Comparison of ENCODE assay signal across 8 mouse cellular contexts in genomic region chr9:95442321-95442731, GRCm38 (mm10). TPM values are rescaled to one million over a fixed set of nuclear protein-coding genes. Genes with fewer than 3 reads are reported as not detected.
DNase-seq lines count a peak whose midpoint lies in the region; ATAC-seq and TF ChIP-seq lines count a peak whose summit lies in the region.

No protein-coding gene starts in this region.

- TF ChIP-seq POLR2A in cortical plate, adult 2 months (IDR thresholded peaks at IDR 0.05; ENCODE audit: extremely low read depth, insufficient read depth, low read length), result no peak

- ATAC-seq in heart, embryonic 16.5 days (replicated peaks; ENCODE audit: extremely low read depth, insufficient read depth, low FRiP score), result peak; percentile 60; the same call in 1 of the 2 replicates
- ATAC-seq in neural tube, embryonic 14.5 days (ENCODE audit: low read depth), result peak; percentile 80
- ATAC-seq in megakaryocyte progenitor cell, adult 5-6 weeks (replicated peaks; ENCODE audit: poor library complexity), result no peak

- 0 out of 2 replicates have a peak, but pooled peaks cover 4% of the 10 kb centered on the region for H3K9me3 ChIP-seq in heart, embryonic 16.5 days (replicated peaks; ENCODE audit: control insufficient read depth, low read length)
- no peaks in the 10 kb centered on the region for H3K9me3 ChIP-seq in neural tube, embryonic 14.5 days (ENCODE audit: control insufficient read depth, low read length)

- peak overlapping the region; percentile 14; the same call in 1 of the 2 replicates for H3K4me3 ChIP-seq in cortical plate, adult 2 months (ENCODE audit: insufficient read depth, low read length)
- H3K4me3 ChIP-seq in heart, embryonic 16.5 days (ENCODE audit: low read length), result peak overlapping the region; percentile 40
- no peak overlapping the region for H3K4me3 ChIP-seq in neural tube, embryonic 14.5 days (ENCODE audit: low read depth, low read length)

- TF ChIP-seq CTCF in cortical plate, adult 2 months (IDR thresholded peaks at IDR 0.05; ENCODE audit: extremely low read depth, insufficient read depth, low read length), result 0 out of 2 replicates have a peak, but pooled peaks have one; percentile 15

- no peaks in the 10 kb centered on the region for H3K4me1 ChIP-seq in cortical plate, adult 2 months (ENCODE audit: control insufficient read depth, insufficient read depth, low read length)
- H3K4me1 ChIP-seq in heart, embryonic 16.5 days (ENCODE audit: control insufficient read depth, insufficient read depth, low read length), result 0 out of 2 replicates have a peak, but pooled peaks cover 5% of the 10 kb centered on the region
- H3K4me1 ChIP-seq in neural tube, embryonic 14.5 days (ENCODE audit: control insufficient read depth, insufficient read depth, low read length), result no peaks in the 10 kb centered on the region

- no peaks in the 10 kb centered on the region for H3K36me3 ChIP-seq in heart, embryonic 16.5 days (ENCODE audit: control insufficient read depth, insufficient read depth)
- no peaks in the 10 kb centered on the region for H3K36me3 ChIP-seq in neural tube, embryonic 14.5 days (ENCODE audit: control insufficient read depth, insufficient read depth, low read length)

- H3K4me2 ChIP-seq in heart, embryonic 16.5 days (ENCODE audit: low read depth, low read length), result peak overlapping the region; percentile 65
- peak overlapping the region; percentile 37 for H3K4me2 ChIP-seq in neural tube, embryonic 14.5 days (ENCODE audit: low read depth, low read length)

- H3K27ac ChIP-seq in cortical plate, adult 2 months (ENCODE audit: insufficient read depth, low read length), result no peak overlapping the region
- no peak overlapping the region for H3K27ac ChIP-seq in heart, embryonic 16.5 days (ENCODE audit: low read length)
- no peak overlapping the region for H3K27ac ChIP-seq in neural tube, embryonic 14.5 days (ENCODE audit: low read depth, low read length)

- 9% methylated on average over 13 of the region's 13 CpGs for WGBS in heart, embryonic 16.5 days
- WGBS in neural tube, embryonic 14.5 days, result 7% methylated on average over 13 of the region's 13 CpGs

- H3K27me3 ChIP-seq in heart, embryonic 16.5 days (ENCODE audit: control insufficient read depth, insufficient read depth, low read length), result no peaks in the 10 kb centered on the region
- no peaks in the 10 kb centered on the region for H3K27me3 ChIP-seq in neural tube, embryonic 14.5 days (ENCODE audit: control insufficient read depth, insufficient read depth, low read length)

- intact Hi-C loops in left cerebral cortex, postnatal 14 days (cut with DNase I), result no loop called here

- peak overlapping the region; percentile 55; the same call in 1 of the 2 replicates for H3K9ac ChIP-seq in heart, embryonic 16.5 days (ENCODE audit: low read length)
- H3K9ac ChIP-seq in neural tube, embryonic 14.5 days (replicated peaks; ENCODE audit: low read depth, low read length), result no peak overlapping the region

- DNase-seq in layer of hippocampus, adult 11-12 months (ENCODE audit: low spot score), result peak; percentile 36
- DNase-seq in layer of hippocampus, adult 9-10 months (ENCODE audit: low spot score), result no peak
- peak; percentile 49 to 76 for DNase-seq in left cerebral cortex, postnatal 14 days (ENCODE audit: low spot score in 2 of 2)
- DNase-seq in spleen, adult 12 weeks (ENCODE audit: low spot score), result no peak

RNA-seq across cellular contexts. Expression of gene Chst2, which starts 35.8 kb away (rescaled TPM):
- 33.5 and 35.0 TPM in 2 replicates for polyA plus RNA-seq in cortical plate, adult 2 months (2012; rRNA removed)
- 1.3 and 2.0 TPM in 2 replicates for polyA plus RNA-seq in heart, embryonic 16.5 days (2015; fragmentation: Nextera tagmentation; extraction: Ambion mirVana)
- 100 to 1,000 TPM; 103 TPM for total RNA-seq in left cerebral cortex, postnatal 14 days (2021)
- 16.1 and 17.4 TPM in 2 replicates for polyA plus RNA-seq in neural tube, embryonic 14.5 days (2014; fragmentation: Nextera tagmentation; extraction: Ambion mirVana)
- 0.05 and 0.10 TPM in 2 replicates for total RNA-seq in megakaryocyte progenitor cell, adult 5-6 weeks (2015)
- total RNA-seq in megakaryocyte progenitor cell, adult 5-6 weeks (2017), result 0.03 TPM in 1 of 2 replicates, not detected in the other

Comparison
In these comparisons a context has a peak if more than half of its experiments do, and no peak if none do; other contexts are left out.
1. DNase-seq: peak in layer of hippocampus, adult 11-12 months (single experiment) and left cerebral cortex, postnatal 14 days (2 of 2); none in layer of hippocampus, adult 9-10 months (single experiment) and spleen, adult 12 weeks (single experiment).